Mouse (Mus musculus): ENCODE results near the gene Mapkapk2. TPM values are rescaled to one million over a fixed set of nuclear protein-coding genes. Genes with fewer than 3 reads are reported as not detected.
A peak's percentile ranks its signal among the peaks of the same experiment; 100 is the strongest.

Gene Mapkapk2
- total and polyA plus RNA-seq, 3 experiments = 53.2 to 85.4 TPM; not detected in 1

DNA sequence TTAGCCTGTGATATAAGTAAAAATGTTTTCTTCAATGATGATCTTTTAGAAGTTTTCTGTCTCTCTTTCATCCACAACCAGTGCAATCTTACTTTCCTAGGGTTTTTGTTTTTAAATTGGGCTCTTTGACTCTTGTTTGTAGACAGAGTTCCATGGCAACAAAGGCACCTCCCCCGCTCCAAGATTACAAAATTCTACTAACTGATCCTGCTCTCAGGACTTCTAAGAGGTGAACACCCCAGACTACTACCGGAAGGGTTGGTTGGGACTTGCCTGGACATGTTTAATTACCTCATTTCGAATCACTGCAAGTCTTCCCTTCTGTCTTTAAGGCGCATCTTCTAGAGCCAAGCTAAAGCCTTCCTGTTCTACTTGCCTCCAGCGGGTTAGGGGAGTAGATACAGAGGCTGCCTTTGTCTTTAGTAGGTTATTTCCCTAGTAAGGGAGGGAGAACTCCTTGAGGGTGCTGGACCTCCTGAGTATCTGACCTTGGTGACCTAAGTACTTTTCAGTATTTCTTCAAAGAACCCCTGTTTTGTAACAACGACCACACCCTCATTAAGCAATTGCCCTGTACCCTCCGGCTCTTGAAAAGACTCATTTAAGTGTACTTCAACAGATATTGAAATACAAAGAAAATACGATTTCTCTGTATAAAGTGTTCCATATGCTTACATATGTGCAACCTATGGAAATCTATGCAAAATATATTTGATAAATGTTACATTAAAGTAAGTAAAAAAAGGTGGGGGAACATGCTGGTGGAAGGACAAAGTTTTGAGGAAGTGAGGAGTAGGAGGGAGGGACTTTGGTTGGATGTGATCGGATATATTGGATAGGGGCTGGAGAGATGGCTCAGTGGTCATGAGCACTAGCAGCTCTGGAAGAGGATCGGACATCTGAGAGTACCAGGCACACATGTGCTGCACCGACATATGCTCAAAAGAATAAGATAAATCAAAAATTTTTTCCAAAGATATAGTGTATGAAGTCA is 41.8 kb upstream of the Mapkapk2 start:
- H3K79me2 ChIP-seq (ENCODE audit: control insufficient read depth, insufficient read depth, low read length, poor library complexity) = peaks cover 6% of the 10 kb centered on the region
- peaks cover 0 to 44% of the 10 kb centered on the region in 2 experiments; a peak in 2 of 4 replicates for H3K36me3 ChIP-seq (ENCODE audit: control insufficient read depth in 1 of 2, insufficient read depth in 2 of 2, low read length in 2 of 2)
- H3K9ac ChIP-seq (ENCODE audit: control insufficient read depth, low read depth, low read length, poor library complexity, severe bottlenecking) = peak overlapping the region; percentile 64
- H3K4me1 ChIP-seq (ENCODE audit: control insufficient read depth in 1 of 2, insufficient read depth in 2 of 2, low read length in 2 of 2) = peaks cover 32 to 39% of the 10 kb centered on the region in 2 experiments
- no peak overlapping the region; the same call in 1 of the 2 replicates for H3K27ac ChIP-seq (ENCODE audit: control insufficient read depth, low read depth, low read length)
- H3K4me3 ChIP-seq (ENCODE audit: control insufficient read depth in 1 of 2, insufficient read depth in 1 of 2, low read depth in 2 of 2, low read length in 2 of 2) = peak overlapping the region; percentile 80 to 88
- H3K9me3 ChIP-seq (replicated peaks; ENCODE audit: insufficient read depth, low read length) = no peaks in the 10 kb centered on the region
- peak; percentile 57 for DNase-seq (ENCODE audit: low read depth, low spot score)
- no peaks in the 10 kb centered on the region for H3K27me3 ChIP-seq (ENCODE audit: control insufficient read depth in 1 of 2, insufficient read depth in 2 of 2, low read length in 2 of 2)
- TF ChIP-seq USF1 (IDR thresholded peaks at IDR 0.05; ENCODE audit: low read depth, low read length) = no peak
- TF ChIP-seq POLR2AphosphoS2 (IDR thresholded peaks at IDR 0.05; ENCODE audit: low read length) = no peak
- TF ChIP-seq MYB (IDR thresholded peaks at IDR 0.05; ENCODE audit: low read depth, low read length) = no peak
- TF ChIP-seq MAFK (IDR thresholded peaks at IDR 0.05; ENCODE audit: borderline replicate concordance, low read depth, low read length) = no peak
- no peak for TF ChIP-seq CTCF (IDR thresholded peaks at IDR 0.05 in 2 of 3, conservative IDR thresholded peaks at IDR 0.05 in 1 of 3; ENCODE audit: control insufficient read depth in 1 of 3, insufficient read depth in 1 of 3, low read depth in 2 of 3, low read length in 3 of 3, poor library complexity in 1 of 3, severe bottlenecking in 1 of 3)
- TF ChIP-seq ZMIZ1 (IDR thresholded peaks at IDR 0.05; ENCODE audit: low read depth, low read length) = no peak
- TF ChIP-seq RCOR1 (IDR thresholded peaks at IDR 0.05; ENCODE audit: low read depth, low read length) = no peak; the same call in 1 of the 2 replicates
- no peak for TF ChIP-seq GATA1 (IDR thresholded peaks at IDR 0.05; ENCODE audit: low read depth, low read length)
- no peak for TF ChIP-seq GABPA (IDR thresholded peaks at IDR 0.05; ENCODE audit: low read depth, low read length)
- TF ChIP-seq HCFC1 (IDR thresholded peaks at IDR 0.05; ENCODE audit: low read depth, low read length) = no peak
- TF ChIP-seq CHD2 (IDR thresholded peaks at IDR 0.05; ENCODE audit: low read length) = no peak
- no peak for TF ChIP-seq NRF1 (IDR thresholded peaks at IDR 0.05; ENCODE audit: insufficient read depth, low read depth, low read length, poor library complexity, severe bottlenecking)
- TF ChIP-seq TCF12 (IDR thresholded peaks at IDR 0.05; ENCODE audit: low read depth, low read length) = no peak
- TF ChIP-seq MXI1 (IDR thresholded peaks at IDR 0.05; ENCODE audit: low read depth, low read length) = no peak
- TF ChIP-seq KAT2A (conservative IDR thresholded peaks at IDR 0.05; ENCODE audit: low read depth, low read length) = no peak
- TF ChIP-seq TAL1 (IDR thresholded peaks at IDR 0.05; ENCODE audit: low read length) = no peak
- no peak for TF ChIP-seq CHD1 (IDR thresholded peaks at IDR 0.05; ENCODE audit: low read depth, low read length)
- TF ChIP-seq SMC3 (IDR thresholded peaks at IDR 0.05; ENCODE audit: low read depth, low read length) = no peak
- no peak for TF ChIP-seq ZC3H11A (IDR thresholded peaks at IDR 0.05; ENCODE audit: low read depth, low read length)
